Mouse (Mus musculus) cerebral cortex, adult 2 months (tissue): ENCODE data around the gene Zfp882.

Source experiments
- WGBS: fragments of 180-500 bp; shearing (Covaris S2); methylation state at CpG from one replicate; pipeline ENCODE4 v1.1.7; 2018; 5-methylcytosine and 5-hydroxymethylcytosine counted together

Gene Zfp882

DNA sequence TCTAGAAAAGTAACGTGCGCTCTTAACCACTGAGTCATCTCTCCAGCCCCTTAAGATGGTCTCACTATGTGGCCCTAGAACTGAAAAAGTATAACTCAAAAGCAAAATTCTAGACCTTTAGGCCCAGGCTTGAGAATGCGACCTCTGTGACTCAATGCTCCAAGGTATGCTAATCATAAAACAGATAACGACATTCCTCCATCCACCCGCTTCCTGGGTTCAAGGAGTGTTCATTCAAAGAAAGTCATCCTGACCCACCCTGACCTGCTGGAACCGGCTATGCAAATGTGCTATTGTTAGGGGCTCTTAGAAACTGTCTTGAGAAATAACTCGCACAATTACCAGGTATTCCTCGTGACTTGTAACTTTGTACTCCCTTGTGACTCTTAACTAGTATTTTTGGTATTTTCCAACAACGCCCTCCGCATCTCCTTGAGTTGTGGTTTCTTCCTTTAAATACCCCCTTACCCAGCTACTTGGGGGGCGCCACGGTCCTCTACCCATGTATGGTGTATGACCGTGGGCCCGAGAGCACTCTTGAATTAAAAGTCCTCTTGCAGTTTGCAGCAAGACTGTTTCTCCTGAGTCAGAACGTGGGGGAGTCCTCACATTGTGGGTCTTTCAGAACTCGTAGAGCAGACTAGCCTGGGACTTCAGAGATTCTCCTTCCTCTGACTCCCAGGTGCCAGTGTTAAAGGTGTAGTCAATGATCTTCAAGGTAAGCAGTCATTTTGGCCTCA, 44.7 kb downstream of the Zfp882 start:
- WGBS, result 95% methylated on average over 16 of the region's 16 CpGs

DNA sequence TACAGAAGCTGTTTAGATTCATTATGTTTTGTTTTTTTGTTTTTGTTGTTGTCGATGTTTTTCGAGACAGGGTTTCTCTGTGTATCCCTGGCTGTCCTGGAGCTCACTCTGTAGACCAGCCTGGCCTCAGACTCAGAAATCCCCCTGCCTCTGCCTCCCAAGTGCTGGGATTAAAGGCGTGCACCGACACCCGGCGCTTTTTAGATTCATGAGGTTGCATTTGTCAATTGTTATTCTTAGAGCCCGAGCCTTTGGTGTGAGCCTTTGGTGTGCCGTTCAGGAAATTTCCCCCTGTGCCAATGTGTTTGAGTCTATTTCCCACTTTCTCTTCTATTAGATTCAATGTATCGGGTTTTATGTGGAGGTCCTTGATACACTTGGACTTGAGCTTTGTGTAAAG, 46.3 kb downstream of the Zfp882 start:
- WGBS, result 98% methylated on average over 9 of the region's 9 CpGs

DNA sequence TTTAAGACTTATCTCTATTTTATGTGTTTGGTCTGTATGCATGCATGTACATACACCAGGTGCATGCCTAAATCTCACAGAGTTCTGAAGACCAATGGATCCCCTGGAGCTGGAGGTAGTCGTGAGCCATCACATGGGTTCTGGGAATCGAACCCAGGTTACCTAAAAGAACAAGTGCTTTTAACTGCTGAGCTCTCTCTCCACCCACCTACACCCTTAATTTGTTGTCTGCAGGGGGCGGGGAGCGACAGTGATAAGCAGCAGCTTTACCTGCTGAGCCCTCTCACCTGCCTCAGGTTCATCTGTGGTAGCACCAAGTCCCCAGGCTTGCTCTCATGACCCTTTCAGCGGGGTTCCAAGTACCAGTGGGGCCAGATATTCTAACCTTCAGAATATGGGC, 53.4 kb downstream of the Zfp882 start:
- 90% methylated on average over 5 of the region's 5 CpGs for WGBS

DNA sequence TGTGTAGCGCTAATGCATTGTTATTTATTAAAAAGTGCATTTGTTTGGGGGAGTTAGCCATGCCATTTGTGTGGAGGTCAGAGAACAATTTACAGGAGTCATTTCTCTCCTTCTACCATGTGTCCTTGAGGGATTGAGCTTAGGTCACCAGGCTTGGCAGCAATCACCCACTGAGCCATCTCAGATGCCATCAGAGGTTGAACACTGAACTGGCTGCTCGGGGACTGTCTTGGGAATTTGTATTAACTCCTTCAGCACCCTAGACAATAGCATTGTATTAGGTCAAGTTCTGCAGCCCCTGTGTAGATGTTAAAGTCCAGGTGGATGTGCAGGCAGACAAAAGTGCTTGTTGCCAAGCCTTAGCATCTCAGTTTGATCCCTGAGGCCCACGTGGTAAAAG, 55.6 kb downstream of the Zfp882 start:
- 88% methylated on average over 3 of the region's 3 CpGs for WGBS

DNA sequence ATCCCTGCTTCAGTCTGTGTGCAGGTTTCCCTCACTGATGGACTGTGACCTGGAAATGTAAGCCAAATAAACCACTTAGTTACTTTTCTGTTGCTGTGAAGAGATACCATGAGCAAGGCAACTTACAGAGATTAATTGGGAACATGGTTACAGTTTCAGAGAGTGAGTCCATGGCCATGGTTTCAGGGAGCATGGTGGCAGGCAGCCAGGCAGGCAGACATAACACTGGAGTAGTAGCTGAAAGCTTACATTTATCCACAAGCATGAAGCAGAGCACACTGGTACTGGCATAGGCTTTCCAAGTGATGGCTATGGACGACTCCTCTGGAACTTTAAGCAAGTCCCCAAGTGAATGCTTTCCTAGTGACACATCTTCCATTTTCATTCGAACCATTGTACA, 56.8 kb downstream of the Zfp882 start:
- WGBS, result 94% methylated on average over 2 of the region's 2 CpGs
